Mouse (Mus musculus) layer of hippocampus, adult 2 months (tissue): Measurements from ENCODE around the gene Opa3. TPM values are rescaled to one million over a fixed set of nuclear protein-coding genes. Genes with fewer than 3 reads are reported as not detected.
"Not testable (repeated sequence)": the region's sequence is repeated elsewhere in the genome, so short reads cannot be mapped to it uniquely, and the experiment has no call there.

Experiments used
- DNase-seq, 2 experiments: peaks; one replicate each; pipeline ENCODE4 v3.0.0; 2022; ENCODE audit warnings: low spot score in 2 of 2
- H3K27ac ChIP-seq: fragments of 200-600 bp; 2 replicates; pipeline ENCODE4 v1.8.1; 2022
- H3K4me3 ChIP-seq: fragments of 200-600 bp; 2 replicates; pipeline ENCODE4 v1.8.1; 2022; ENCODE audit warnings: mild to moderate bottlenecking
- CTCF ChIP-seq: fragments of 200-600 bp; conservative IDR thresholded peaks from 2 replicates; pipeline ENCODE4 v1.8.1; 2022; ENCODE audit warnings: antibody characterized with exemption, mild to moderate bottlenecking, moderate library complexity
- total RNA-seq, 2 experiments: library from RNA; stranded (reverse); gene quantifications; 2 replicates each; pipeline ENCODE4 v1.2.3; 2021

Opa3 gene
- total RNA-seq, 2 experiments from 2014 or later, result 37.4 to 38.7 TPM

DNA sequence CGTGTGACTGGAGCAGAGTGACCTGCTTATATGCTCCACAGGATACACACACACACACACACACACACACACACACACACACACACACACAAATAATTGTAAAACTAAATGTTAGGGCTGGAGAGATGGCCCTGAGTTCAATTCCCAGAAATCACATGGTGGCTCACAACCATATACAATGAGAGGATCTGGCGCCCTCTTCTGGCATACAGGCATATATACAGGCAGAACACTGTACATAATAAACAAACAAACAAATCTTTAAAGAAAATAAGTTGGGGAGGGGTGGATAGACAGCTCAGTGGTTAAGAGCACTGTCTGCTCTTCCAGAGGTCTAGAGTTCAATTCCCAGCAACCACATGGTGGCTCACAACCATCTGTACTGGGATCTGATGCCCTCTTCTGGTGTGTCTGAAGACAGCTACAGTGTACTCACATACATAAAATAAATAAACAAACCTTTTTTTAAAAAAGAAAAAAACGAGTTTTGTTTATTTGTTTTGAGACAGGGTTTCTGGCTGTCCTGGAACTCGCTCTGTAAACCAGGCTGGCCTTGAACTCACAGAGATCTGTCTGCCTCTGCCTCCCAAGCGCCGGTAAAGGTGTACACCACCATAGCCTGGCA is 53.7 kb downstream of the Opa3 start:
- peak; percentile 75 for TF ChIP-seq CTCF
- peak overlapping the region; percentile 79 for H3K4me3 ChIP-seq
- not testable (repeated sequence) for DNase-seq, H3K27ac ChIP-seq

DNA sequence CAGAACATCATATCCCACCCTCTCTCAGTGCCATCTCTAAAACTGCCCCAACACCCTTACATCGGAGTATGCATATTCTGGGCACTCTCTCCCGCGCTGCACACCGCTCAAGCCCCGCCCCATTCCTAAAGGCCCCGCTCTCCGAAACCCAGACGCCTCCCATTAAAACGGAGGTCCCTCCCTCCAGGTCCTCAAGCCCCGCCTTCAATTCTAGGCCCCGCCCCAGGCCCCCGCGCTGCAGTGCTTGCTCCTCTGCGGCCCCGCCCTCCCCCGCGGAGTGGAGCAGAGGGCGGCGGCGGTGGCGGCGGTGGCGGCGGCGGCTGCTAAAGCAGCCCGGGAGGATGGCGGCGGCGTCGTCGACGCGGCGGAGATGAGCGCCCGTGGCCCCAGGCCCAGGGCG is 54.3 kb downstream of the Opa3 start, which contains the start of gene Rtn2:
TSS of gene Rtn2 (plus strand) at position 240 of the 400 bp plus-strand sequence.
- DNase-seq, result peak; percentile 82 to 86
- Histone ChIP-seq H3K27ac (peak within 1 kb of the TSS; percentile 92), H3K4me3 (peak within 1 kb of the TSS; percentile 79)
- no peak for TF ChIP-seq CTCF

DNA sequence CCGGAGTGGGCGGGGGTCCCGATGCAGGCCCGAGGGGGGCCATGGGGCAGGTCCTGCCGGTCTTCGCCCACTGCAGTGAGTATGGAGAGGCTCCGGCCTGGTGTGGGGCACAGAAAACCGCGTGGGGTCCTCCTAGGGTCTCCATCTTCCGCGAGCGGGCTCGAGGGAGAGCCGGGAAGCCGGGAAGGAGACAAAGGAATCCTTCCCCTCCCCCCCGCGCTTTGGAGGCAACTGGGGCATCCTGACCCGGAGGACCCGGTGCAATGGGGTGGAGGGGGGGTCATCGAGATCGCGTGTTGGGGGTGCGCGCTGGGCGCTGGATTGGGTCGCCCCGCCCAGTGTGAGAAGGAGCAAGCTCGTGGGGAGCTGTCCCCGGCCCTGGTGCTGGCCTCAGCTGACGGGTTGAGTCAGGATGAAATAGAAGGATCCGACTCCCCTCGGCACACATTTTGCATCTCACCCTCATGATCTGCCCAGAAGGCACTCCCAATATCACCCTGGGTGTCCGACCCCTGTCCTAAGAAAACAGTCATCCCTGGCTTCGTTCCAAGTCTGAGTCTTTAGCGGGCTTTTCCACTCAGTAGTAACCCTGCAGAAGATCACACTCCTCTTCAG is 54.8 kb downstream of the Opa3 start:
- peak in 1 of 2 experiments; percentile 35 for DNase-seq
- Histone ChIP-seq H3K4me3 (peak overlapping the region; percentile 79), H3K27ac (peak overlapping the region; percentile 92)
- no peak for TF ChIP-seq CTCF

DNA sequence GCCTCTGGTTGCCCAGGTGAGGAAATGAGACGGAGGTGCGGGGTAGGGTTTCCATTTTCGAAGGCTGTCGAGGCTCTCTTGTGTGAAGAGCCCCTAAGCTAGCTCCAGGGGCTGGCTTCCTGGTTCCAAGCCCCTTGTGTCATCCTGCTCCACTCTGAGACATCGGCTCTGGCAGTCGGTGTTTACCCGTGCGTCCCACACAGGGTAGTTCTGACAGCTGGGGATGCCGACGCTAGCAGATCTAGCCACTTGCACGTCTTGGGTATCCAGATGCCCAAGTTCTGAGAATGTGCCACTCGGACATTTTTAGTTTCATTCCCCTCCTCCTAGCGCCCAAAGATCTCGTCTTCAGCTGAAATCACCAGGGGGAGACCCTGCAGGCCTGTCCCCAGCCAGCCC is 55.3 kb downstream of the Opa3 start:
- peak in 1 of 2 experiments; percentile 32 for DNase-seq
- TF ChIP-seq CTCF, result no peak
- peak overlapping the region; percentile 92 for H3K27ac ChIP-seq

DNA sequence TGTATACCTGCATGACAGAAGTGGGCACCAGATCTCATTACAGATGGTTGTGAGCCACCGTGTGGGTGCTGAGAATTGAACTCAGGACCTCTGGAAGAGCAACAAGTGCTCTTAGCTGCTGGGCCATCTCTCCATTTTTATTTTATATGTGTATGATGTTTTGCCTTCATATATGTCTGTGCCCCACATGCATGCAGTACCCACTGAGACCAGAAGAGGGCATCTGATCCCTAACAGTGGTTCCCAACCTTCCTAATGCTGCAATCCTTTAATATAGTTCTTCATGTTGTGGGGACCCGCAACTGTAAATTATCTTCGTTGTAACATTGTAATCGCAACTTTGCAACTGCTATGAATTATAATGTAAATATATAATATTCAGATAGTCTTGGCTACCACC is 56.6 kb downstream of the Opa3 start:
- DNase-seq, result peak in 1 of 2 experiments; percentile 72
- Histone ChIP-seq H3K27ac (no peak overlapping the region), H3K4me3 (no peak overlapping the region)
- peak; percentile 93 for TF ChIP-seq CTCF

More for the DNA sequence above, 55.3 kb downstream of the Opa3 start:
- peak overlapping the region; percentile 79 for H3K4me3 ChIP-seq

DNA sequence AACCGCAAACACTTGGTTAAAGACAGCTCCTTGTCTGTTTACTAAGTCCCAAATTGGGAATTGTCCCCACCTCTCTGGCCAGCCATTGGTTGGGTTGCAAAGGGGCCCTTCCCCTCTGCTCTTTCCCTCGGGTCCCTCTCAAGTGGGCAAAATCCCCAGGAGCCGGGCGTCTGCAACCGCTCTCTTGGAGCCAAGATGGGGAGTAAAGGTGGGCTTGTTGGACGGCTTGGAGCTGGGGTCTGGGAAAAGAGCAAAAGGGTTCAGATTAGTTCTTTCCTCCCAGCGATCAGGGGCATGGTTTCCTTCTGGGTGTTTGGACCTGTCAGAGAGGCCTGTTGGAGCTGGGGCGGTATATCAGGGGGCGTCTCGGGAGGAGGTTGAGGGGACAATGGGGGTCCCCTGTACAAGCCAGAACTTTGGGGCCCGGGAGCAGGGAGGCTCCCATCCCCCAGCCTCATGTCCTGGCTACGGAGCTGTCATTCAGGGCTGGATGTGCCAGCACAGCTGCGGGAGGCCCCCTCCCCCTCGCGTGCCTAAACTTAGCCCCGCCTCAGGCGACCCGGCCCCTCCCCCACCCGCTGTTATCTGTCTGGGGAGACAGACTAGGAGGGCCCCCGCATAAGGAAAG is 62.9 kb downstream of the Opa3 start:
- TF ChIP-seq CTCF, result no peak
- Histone ChIP-seq H3K4me3 (peak overlapping the region; percentile 40), H3K27ac (peak overlapping the region; percentile 46)
- no peak for DNase-seq

DNA sequence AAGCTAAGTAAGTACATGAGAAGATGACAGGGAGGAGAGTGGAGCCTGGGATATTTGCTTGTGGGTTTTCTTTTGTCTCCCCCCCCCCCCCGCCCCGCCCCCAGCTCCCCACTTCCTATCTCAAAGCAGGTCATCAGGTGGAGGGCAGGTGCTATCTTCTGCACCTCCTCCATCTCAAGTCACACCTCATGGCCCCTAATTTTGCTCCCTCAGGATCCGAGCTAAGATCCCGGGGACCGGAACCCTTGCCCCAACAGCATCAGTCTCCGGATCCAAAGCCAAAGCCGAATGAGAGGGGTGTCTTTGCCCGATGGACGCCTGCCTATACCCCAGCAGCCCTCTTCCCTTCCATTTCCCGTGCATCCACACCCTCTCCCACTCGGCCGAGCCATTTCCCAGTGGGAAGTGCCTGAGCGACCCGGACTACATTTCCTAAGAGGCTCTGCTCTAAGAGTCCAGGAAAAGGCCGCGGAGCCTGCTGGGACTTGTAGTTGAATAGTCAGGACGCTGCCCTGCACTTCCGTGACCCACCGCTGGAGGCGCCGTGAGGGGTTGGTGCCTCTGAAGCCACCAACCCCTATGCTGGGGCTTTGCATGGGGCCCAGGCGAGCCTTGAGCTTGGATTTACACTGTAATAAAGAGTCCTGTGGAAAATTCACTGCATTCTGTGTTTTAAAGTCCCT is 67.5 kb downstream of the Opa3 start:
- peak overlapping the region; percentile 45 for H3K4me3 ChIP-seq
- peak; percentile 100 for TF ChIP-seq CTCF
- DNase-seq, result peak; percentile 95 to 100
- H3K27ac ChIP-seq, result peak overlapping the region; percentile 78

DNA sequence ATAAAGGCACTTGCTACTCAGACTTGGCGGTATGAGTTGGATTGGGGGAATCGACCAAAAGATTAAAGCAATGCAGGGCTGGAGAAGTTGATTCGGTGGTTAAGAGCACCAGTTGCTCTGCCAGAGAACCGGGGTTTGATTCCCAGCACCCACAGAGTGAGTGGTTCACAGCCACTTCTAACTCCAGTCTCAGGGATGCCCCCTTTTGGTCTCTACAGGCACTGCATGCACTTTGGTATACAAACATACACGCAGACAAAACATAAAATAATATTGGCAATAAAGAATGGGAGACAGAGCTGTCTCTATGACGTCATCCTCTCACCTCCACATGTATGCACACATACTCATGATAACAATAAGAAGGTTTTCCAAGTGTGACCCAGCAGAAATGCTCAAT is 68.9 kb downstream of the Opa3 start:
- no peak for DNase-seq
- peak; percentile 53 for TF ChIP-seq CTCF
- H3K4me3 ChIP-seq, result no peak overlapping the region
- no peak overlapping the region for H3K27ac ChIP-seq

DNA sequence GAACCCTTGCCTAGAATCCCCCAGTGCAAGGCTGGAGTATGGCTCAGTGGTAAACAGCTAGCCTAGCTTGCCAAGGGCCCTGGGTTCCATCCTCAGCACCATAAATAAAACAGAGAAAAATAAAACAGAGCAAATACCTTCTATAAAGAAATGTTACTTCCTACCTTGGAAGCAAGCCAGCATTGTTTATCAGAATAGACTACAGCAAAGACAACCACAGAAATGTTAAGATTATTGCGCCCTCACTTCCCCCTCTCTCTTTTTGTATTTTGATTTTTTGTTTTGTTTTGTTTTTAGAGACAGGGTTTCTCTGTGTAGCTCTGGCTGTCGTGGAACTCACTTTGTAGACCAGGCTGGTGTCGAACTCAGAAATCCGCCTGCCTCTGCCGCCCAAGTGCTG is 69.7 kb downstream of the Opa3 start:
- DNase-seq, result no peak
- no peak overlapping the region for H3K27ac ChIP-seq
- no peak overlapping the region for H3K4me3 ChIP-seq
- TF ChIP-seq CTCF, result no peak

DNA sequence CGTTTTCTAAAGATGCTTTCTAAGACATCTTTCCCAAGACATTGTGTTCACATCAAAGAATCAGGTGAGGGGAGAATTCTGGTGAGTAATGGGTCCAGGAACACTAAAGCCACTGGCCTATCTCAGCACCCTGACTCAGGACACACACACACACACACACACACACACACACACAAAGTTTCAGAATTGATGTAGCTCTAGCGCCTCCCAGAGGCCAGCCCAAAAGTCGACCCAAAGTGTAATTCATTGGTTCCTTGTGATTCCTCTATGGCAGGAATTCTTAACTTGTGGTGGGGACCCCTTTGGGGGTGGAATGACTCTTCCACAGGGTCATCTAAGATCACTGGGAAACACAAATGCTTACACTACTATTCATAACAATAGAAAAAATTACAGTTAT is 71.1 kb downstream of the Opa3 start:
- H3K27ac ChIP-seq, result no peak overlapping the region
- peak in 1 of 2 experiments; percentile 54 for DNase-seq
- no peak overlapping the region for H3K4me3 ChIP-seq
- TF ChIP-seq CTCF, result peak; percentile 72

DNA sequence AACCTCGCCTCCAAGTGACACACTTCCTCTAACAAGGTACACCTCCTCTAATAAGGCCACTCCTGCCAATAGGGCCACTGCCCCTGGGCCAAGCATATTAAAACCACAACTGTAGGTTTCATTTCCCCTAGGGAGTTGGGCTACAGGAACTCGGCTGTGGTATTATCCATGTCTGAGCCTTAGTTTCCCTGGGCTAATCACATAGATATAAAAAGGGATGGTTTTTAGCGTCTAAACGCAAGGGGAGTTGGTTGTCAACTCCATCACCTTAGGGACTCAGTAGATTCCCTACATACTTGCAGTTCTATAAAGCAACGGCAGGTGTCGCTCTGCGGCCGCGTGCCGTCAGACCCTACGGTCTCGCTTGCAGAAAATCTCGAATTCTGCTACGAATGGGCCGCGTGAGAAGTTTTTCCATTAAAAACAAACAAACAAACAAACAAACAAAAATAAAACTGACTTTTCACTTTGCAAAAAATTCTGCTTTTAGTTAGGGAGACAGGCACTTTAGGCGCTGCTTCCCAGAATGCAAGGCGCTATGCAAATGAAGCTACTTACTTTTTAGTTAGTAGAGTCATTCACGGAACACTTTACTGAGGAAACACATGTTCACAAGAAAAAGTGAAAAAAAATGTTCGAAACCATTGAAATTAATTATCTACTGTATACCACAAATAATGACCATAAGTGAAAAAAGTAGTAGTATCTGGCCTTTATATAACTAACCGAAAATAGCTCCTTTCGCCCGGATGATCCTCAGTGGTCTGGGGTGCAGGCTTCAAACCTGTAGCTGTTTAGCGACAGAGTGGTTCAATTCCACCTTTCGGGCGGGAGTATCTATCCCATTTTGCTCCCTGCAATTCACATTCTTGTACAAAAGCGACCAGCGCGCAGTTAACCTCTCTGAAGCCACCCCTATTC is 72.6 kb downstream of the Opa3 start:
- Histone ChIP-seq H3K27ac (peak overlapping the region; percentile 94), H3K4me3 (peak overlapping the region; percentile 67)
- peak; percentile 97 for TF ChIP-seq CTCF
- peak in 1 of 2 experiments; percentile 82 for DNase-seq
